Mouse (Mus musculus) embryonic facial prominence, embryonic 12.5 days (tissue): ENCODE measurements around the gene Gm10945. TPM values are rescaled to one million over a fixed set of nuclear protein-coding genes. Genes with fewer than 3 reads are reported as not detected.

Experiments
- polyA plus RNA-seq: library from polyadenylated mRNA; unstranded; fragments of >200 nt; fragmentation: Nextera tagmentation; extraction: Ambion mirVana; gene quantifications from 2 replicates; pipeline ENCODE4 v1.2.1, GENCODE M21; 2016

The Gm10945 gene
- polyA plus RNA-seq, 1 experiment from 2014 or later, result not detected

Other genes starting within 250 kb of the Gm10945 start
- 0.19 TPM in 1 of 2 replicates, not detected in the other for gene Oprm1, start 3.3 kb downstream of the Gm10945 start, polyA plus RNA-seq